Mouse (Mus musculus): ENCODE data around the gene Rpl34.

Rpl34 gene

DNA sequence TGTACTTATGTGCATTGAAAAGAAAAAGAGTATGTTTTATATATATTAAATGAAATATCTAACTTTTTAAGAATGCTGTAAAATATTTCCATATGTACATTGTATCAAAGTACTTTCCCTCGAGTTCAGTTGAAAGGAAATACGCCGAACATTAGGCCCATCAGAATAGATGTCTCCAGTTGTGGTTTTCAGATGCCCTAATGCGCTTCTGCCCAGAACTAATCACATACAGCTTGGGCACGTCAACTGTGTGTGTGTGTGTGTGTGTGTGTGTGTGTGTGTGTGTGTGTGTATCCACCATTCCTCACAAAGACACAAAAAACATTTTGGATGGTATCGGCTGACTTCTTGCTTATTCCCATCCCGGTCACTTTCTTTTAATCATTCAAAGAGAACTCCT is 13.6 kb downstream of the Rpl34 start:
- intact Hi-C loops (cut with DNase I): loop anchor here (5.0 to 10.0 kb wide), 2 partner anchors 78 to 521 kb away; no protein-coding TSS in a partner anchor

DNA sequence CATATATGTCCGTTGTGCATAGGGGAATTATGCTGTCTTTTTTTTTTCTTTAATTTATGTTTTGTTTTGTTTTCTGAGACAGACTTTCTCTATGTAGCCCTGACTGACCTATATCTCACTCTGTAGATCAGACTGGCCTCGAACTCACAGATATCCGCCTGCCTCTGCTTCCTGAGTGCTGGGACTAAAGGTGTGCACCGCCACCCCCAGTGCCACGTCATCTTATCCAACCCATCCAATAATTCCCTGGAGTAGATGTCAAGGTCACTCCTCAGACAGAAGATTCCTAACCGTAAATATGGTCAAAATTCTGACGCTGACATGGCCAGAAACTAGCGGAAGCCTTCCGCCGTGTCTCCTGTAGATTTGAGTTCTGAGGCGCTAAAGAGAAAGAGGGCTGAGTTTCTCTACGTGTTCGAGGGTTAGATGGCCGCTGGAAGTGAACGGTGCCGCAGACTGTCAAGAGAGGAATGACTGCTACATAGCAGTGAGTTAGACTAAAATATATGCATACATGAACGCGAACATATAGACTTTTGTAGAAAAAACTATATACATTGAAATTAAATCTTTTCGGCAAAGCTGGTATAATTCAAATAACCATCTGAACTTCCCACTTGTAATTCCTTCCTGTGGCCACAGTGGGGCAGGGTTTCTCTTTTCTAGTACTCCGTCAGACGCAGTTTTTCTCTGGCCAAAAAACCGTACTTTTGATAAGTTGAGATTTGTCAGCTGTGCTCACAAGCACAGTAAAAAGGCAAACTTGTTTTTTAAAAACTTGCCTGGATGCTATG is 15.2 kb downstream of the Rpl34 start:
- intact Hi-C loops (cut with DNase I): loop anchor here (5.0 to 10.0 kb wide), 2 partner anchors 80 to 522 kb away; no protein-coding TSS in a partner anchor

DNA sequence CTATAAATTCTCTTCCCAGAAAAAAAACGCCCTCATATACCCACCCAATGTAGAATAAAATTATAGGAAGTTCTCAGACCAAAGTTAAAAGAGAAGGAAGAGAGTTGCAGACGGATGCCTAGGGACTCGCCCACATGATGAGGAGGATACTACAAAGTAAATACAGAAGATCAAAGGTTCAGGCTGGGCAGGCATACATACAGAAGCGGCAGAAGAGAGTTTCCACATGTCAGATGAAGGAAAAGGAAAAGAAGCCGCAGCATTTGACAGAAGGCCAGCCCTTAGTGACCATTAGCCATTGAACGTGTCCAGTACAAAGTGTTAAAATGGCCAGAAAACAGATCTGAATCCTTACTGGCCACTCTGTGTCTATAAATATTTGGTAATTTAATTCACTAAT is 17.3 kb downstream of the Rpl34 start:
- intact Hi-C loops (cut with DNase I): loop anchor here (10.0 kb wide), 1 partner anchor 82 kb away; no protein-coding TSS in a partner anchor

DNA sequence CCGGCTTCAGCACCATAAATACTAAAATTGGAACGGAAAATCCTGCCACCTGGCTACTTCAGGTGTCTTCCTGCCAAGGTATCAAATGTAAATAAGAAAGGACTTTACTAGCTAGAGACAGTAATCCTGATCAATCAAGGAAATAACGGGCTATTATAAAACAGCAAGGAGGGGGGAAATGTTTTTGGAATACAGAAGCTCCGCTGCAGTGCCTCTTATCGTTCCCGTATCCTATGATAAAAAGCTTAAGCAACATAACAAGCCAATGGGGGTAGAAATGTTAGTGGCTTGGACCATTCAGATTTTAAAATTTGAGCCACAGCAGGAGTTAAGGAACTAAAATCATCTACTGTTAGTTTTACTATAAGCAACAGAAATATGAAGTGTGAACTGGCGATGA is 20.1 kb downstream of the Rpl34 start:
- intact Hi-C loops (cut with DNase I): loop anchor here (10.0 kb wide), 1 partner anchor 85 kb away; no protein-coding TSS in a partner anchor

DNA sequence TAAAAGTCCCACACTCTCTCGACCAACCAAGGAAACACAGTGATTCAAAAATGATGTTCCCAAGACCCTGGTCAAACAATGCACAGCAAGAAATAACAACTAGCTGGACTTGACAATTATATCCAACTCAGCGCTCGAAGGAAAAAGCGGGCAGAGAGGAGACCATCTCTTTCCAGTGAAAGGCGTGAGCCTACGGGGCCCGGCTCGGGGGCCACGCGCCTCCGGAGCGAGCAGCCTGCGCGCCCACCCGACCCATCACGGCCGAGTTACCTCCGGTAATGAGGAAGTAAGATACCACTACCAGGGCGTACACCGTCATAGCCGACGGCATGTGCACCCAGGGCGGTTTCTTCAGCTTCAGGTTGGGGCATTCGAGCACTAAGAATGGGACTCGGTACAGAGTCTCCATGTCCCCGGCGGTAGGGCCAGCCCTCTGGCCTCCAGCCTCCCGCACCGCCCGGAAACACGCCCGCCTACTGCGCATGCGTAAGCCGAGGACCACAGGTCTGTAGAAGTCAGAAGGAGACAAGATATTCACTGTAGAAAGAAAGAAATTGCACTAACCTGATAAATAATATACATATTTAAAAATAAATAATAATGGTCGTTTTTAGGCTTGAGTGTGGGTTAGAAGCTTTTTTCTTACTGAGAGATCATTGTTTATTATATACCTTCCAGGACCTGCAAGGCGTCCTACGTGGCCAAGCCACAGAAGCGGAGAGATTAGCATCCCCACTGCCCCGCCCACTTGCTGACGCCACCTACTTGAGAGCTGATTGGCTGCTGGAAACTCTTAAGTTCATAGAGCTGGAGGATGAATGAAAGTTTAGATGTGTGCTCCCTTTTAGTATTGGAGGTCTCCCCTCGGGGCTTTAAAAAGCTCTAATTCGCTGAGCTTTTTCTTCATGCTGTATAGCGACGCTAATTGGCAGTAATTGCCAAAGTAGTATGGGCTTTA is 21.0 kb downstream of the Rpl34 start, which contains the start of gene Ostc:
Gene Ostc, minus strand, starts transcription at position 478 of the 958 bp plus-strand sequence.
- intact Hi-C loops (cut with DNase I): no loop called here

DNA sequence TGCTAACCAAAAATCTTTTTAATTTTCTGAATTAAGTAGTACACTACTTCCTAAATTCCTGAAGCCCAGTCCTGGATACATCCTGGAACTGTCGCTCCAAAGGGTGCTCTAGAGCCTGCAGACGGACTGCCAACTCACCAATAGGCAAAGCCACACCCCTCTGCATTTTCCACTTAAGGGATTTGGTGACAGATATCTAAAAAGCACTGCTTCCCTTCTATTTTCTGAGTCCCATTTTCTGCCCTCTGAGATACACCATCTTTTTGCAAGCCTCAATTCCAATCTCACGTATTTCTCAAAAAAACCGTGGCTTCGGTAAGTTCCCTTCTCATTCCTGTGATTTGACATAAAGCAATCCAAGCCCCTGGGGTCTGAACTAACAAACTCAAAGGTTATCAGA is 21.7 kb downstream of the Rpl34 start:
- intact Hi-C loops (cut with DNase I): no loop called here

DNA sequence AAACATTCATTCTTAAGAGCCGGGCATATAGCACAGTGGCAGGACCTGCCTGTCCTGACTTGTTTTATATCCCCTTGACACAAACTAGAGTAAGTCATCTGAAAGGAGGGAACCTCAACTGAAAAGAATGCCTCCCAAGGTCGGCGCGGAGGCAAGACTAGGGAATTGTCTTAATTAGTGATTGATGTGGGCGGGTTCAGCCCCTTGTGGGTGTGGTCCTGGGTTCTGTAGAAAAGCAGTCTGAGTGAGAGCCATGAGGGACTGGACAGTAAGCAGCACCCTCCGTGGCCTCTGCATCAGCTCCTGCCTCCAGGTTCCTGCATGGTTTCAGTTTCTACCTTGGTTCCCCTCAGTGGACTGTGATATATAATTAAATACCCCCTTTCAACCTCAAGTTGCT is 27.9 kb downstream of the Rpl34 start:
- intact Hi-C loops (cut with DNase I): no loop called here

DNA sequence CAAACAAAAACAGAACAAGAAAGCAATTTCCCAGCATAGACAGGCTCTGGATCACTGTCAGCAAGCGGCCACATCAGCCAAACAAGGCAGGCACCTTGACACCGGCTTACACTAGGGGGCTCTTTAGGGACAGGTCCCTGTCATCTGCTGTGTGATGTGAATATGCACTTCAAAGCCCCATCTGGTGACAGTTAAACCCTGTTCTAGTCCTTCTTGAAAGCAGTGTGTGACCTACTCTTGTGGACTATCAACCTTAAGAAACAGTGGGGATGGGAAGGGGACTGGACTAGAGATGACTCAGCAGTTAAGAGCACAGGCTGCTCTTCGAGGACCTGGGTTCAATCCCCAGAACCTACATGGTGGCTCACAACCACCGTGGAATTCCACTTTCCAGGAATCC is 32.6 kb downstream of the Rpl34 start:
- intact Hi-C loops (cut with DNase I): no loop called here

DNA sequence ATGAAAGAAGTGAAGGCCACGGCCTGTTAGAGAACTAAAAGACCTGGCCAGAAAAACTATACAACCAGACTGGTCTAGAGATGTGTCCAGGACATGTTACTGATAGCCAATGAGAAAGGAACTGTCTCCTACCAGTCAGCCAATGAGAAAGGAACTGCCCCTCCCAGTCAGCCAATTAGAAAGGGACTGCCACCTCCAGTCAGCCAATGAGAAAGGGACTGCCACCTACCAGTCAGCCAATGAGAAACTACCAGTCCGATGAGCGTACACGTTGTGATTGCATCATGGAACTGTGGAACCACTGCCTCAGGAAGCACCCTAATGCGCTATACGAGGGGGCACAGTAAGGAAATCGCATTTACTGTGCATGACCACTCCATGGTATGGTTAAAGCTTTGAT is 35.5 kb downstream of the Rpl34 start:
- intact Hi-C loops (cut with DNase I): loop anchor here (2.0 kb wide), 1 partner anchor 598 kb away; no protein-coding TSS in a partner anchor

DNA sequence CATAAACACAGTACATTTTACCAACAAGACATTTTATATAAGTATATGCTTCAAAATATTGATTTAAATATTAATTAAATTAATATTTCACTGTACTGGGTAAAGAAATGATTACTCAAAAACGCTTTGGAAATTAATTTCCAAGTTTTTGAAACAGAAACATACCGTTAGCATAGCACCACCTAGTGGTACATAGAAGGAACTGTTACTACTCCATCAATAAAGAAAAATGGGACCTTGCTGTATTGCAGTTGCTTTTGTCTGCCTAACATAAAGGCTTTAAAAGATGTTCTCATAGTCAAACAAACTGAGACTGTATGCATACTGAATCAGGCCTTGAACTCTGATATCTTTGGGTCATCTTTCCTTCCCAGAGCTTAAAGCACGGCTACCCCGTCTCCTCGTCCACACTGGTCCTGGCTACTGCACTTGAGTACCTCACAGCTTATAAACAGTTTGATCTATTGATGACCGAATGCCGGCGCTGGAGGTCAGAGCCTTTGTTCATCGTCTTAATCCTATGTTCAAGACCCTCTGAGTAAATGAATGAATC is 36.1 kb downstream of the Rpl34 start:
- intact Hi-C loops (cut with DNase I): loop anchor here (2.0 kb wide), 1 partner anchor 597 kb away; no protein-coding TSS in a partner anchor

DNA sequence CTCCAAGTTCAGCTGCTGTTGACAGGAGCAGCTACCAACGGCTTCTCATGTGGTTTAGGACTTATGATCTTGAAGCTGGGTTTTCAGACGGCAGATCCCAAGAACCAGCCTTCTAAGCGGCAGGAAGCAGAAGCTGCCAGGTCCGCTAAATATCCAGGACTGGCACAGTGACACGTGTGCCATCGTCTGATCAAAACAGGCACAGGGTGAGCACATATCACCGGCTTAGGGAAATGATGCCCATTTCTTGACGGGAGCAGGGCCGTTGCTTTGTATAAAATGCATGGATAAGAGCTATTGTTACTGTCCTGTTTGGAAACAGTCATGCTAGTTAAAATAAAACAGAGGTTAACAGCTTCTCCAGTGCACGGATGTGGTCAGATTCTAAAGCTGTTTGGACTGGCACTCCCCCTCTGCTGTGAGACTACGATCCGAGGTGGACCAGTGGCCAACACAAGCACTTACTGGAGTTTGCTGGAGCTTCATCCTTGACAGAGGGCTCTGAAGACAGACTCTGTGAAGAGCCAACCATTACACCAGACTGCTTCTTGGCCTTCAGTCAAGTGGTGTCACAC is 38.5 kb downstream of the Rpl34 start:
- intact Hi-C loops (cut with DNase I): no loop called here

DNA sequence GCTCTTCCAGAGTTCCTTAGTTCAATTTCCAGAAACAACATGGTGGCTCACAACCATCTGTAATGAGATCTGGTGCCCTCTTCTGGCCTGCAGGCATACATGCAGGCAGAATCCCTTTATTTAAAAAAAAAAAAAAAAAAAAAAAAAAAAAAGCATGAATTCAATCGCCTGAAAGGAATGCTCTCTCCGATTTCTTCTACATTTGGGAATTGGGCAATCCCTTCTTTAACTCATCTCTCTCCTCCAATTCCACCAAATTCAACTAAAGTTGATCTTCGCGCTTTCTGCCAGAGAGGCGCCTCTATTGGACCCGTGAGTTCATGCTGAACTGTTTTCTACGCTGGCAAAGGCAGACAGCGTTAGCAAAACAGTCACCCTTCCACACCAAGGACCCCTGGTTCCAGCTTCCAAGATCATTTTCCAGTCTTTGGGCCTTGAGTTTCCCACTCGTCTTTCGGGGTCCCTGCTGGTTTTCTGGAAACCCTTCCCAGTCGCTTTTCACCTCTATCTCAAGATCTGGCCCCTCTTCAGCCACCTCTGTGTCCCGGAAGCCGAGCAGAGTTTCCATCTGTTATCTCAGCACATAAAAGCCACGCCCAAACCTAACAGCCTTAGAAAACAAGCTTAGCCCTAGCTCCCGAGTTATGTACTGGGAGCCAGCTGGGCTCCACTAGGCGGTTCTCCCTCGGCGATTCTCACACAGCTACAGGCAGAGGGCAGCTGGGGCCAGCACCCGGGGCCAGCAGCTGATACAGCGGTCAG is 39.2 kb downstream of the Rpl34 start:
- intact Hi-C loops (cut with DNase I): no loop called here

DNA sequence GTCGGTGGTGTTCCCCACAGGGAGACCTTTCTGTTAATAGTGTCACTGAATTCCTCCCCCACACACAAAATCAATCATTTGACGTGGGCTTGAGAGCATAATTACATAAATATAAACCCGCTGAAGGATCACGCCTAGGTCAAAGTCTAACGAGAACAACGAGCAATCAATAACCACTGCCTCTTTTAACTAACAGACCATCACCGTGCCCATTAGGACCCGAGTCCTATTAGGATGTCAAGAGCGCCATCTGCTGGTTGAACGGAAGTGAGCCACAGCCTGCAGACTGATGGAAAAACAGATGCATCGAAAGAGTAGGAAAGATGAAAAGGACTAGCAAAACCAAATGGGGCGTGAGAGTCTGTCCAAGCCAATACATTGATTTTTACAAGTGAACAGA is 40.6 kb downstream of the Rpl34 start:
- intact Hi-C loops (cut with DNase I): loop anchor here (1.0 to 2.0 kb wide), 2 partner anchors 82 to 597 kb away; no protein-coding TSS in a partner anchor

DNA sequence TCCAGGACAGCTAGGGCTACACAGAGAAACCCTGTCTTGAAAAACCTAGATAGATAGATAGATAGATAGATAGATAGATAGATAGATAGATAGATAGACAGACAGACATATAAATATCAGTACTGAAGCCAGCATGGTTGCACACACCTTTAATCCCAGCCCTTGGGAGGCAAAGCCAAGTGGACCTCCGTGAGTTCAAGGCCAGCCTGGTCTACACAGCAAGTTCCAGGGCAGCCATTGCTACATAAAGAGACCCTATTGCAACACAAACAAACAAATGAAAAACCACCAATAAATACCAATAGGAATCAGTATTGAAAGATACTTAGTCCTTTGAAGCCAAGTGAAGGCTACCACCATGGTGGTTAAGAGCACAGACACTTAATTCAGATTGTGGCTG is 43.1 kb downstream of the Rpl34 start:
- intact Hi-C loops (cut with DNase I): no loop called here

DNA sequence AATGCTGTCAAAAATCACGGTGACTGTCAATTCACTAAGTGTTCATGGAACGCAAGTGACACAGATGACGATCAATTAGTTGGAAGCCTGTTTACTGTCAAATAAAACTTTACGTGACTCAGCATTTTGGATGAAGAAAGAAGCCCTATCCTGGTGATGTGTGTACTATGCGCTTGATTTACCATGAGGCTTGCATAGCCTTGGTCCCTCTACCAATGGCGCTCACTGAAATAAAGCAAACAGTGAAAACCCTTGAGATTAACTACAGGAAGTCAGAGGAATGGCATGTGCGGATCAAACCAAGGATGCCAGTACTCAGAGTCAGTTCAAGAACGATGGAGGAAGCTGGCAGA is 45.2 kb downstream of the Rpl34 start:
- intact Hi-C loops (cut with DNase I): no loop called here

DNA sequence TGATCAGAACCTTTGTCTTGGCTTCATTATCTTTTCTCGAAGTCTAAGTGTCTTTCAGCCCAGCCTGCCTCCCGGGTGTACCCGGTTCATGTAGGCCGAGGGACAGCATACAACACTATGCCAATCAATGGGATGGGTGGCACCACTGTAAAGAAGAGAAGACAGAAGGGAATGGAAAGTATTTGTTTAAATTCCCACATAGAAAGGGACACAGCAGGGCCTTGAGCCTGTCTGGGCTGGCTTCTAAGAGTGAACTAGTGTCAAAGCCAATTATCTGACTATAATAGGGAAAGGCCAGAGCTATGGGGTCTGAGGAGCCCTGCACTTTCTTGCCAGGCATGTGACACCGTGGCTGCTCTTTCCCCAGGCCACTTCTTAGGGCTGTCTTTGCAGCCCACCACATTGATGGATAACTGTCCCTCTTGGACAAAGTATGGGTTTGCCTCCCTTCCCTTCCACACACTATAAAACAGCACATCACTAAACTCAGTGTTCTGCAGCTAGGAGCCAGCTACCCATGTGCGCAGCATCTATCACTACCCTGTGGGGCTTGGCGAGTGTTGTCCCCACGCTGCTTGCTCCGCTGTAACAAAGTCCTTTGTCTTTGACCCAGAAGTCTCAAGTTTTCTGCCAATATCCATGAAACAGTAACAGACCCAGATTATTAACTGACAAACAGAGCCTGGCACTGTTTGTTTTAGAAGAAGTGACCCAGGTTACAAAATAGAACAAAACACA is 45.8 kb downstream of the Rpl34 start:
- intact Hi-C loops (cut with DNase I): no loop called here

DNA sequence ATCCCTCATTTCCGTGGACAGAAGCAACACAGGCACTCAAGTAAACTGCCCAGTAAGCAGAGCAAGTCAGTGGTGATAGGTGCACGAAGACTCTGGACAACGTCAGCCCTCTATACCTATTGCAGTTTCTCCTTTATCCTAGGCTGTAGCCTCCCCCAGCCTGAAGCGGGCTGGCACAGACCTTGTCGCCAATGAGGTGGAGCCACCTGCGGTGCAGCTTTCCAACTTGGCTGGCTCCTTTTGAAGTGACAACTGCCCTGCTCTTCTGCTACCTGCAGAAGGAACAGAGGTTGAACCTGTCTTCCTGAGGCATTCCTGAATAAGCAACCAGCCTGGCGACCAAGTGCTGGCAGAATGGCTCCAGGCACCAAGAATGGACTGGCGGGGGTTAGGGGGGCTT is 46.4 kb downstream of the Rpl34 start:
- intact Hi-C loops (cut with DNase I): no loop called here

DNA sequence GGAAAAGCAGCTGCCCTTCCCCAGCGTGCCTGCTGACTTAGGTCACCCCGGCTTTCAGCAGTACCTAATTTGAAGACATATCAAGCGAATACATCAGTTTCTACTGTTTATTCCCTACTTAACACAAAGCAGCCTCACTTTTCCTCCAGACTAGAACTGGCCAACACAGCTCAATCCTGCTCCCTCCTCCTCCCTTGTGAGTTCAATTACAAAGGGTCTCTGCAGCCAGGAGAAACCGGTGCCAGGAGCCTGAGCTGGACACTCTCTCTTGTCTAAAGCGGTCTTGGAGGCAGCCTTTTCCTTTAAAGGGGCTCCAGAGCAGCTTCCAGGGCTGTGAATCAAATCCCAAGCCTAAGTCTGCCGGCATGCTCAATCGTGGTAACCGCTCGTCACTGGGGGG is 48.0 kb downstream of the Rpl34 start:
- intact Hi-C loops (cut with DNase I): no loop called here

DNA sequence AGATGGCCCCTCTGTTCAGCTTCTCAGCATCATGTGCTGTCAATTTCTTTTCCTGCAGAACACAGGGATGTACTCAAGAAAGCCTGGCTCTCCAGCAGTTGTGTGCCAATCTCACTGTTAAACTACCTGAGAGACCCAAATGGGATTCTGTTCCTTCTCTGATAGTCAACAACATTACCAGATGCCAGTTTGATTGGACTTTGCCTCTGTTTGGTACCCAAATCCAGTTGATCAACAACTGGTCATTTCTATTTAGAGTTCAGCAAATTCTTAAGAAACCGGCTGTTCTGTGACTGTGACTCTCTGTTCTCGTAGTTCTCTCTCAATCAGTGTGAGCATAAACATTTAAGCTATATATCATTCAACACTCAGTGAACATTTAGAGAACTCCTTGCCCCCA is 49.0 kb downstream of the Rpl34 start:
- intact Hi-C loops (cut with DNase I): no loop called here

All from adrenal gland (tissue).